Mouse (Mus musculus): ENCODE measurements around the gene Hnf4a. TPM values are rescaled to one million over a fixed set of nuclear protein-coding genes. Genes with fewer than 3 reads are reported as not detected.

Hnf4a gene
- total RNA-seq, 2 experiments from 2014 or later, result not detected

- no peak for DNase-seq (ENCODE audit: low spot score in 2 of 2)
Observed at GRCm38 (mm10) chr2:163548822-163549221, 42.2 kb downstream of the Hnf4a start.

GRCm38 (mm10) chr2:163549786-163550185 lies 43.2 kb downstream of the Hnf4a start:
- DNase-seq (ENCODE audit: low spot score in 2 of 2), result no peak

GRCm38 (mm10) chr2:163552518-163552929 lies 45.9 kb downstream of the Hnf4a start:
- no peak for DNase-seq (ENCODE audit: low spot score in 2 of 2)

DNA sequence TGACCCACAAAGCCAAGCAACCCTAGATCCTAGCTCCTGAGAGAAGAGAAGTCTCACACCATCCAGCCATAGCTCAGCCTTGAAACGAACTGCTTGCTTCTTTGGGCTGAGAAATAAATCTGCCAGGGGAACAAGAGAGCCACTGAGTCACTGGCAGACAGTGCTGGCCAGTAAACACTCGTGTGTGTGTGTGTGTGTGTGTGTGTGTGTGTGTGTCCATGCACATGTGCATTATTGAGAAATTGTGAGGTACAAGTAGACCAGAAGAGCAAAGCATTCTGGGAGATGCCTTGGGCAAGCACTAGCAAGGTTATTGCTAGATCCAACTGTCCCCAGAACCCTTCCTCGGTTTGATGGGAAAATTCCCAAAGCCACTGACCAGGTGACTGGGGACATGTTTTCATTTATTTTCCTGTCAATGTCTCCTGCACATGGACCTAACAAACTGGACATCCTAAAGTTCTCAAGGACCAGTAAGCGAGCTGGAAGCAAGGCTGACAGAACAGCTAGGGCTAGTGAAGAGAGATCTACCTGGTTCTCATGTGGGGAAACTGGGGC lies 47.9 kb downstream of the Hnf4a start:
- DNase-seq (ENCODE audit: low spot score in 2 of 2), result no peak

GRCm38 (mm10) chr2:163554996-163555395 lies 48.4 kb downstream of the Hnf4a start:
- no peak for DNase-seq (ENCODE audit: low spot score in 2 of 2)

DNA sequence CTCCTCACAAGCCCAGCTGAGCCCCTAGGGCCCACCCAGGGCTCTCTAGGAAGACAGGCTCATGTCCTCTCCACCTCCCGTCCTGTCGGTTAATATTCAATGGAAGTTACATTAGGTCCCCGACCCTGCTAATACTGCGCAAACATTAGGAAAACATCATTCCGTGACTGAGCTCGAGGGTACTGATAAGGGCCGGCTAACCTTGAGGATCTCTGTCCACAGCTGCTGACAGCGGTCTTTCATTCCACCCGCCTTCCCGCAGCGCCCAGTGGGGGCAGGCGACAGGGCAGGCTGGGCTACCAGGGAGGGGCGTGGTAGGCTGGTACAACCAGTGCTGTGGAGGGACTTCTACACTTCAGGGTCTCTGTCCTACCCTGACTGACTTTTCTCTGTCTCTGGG lies 48.8 kb downstream of the Hnf4a start:
- DNase-seq (ENCODE audit: low spot score in 2 of 2), result no peak

DNA sequence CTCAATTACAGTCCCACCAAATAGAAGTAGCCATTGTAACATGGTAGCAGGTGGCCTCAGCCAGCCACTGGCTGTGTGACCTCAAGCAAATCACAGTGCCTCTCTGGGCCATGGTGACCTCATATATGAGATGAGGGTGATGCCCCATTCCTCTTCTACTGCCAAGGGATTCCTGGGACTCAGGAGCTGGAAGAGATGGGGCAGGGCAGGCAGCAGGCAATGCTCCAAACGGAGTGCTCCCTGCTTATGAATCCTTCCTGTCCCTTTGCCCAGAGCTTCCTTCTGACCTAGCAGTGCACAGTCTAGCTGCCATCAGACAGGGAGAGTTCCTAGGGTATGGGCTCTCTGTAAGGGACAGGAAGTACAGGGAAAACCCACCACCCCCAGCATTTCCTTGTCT lies 51.9 kb downstream of the Hnf4a start:
- no peak for DNase-seq (ENCODE audit: low spot score in 2 of 2)

- no peak for DNase-seq (ENCODE audit: low spot score in 2 of 2)
Observed at GRCm38 (mm10) chr2:163559236-163559635, 52.6 kb downstream of the Hnf4a start.

- no peak for DNase-seq (ENCODE audit: low spot score in 2 of 2)
Observed at GRCm38 (mm10) chr2:163560247-163560646, 53.6 kb downstream of the Hnf4a start.

DNA sequence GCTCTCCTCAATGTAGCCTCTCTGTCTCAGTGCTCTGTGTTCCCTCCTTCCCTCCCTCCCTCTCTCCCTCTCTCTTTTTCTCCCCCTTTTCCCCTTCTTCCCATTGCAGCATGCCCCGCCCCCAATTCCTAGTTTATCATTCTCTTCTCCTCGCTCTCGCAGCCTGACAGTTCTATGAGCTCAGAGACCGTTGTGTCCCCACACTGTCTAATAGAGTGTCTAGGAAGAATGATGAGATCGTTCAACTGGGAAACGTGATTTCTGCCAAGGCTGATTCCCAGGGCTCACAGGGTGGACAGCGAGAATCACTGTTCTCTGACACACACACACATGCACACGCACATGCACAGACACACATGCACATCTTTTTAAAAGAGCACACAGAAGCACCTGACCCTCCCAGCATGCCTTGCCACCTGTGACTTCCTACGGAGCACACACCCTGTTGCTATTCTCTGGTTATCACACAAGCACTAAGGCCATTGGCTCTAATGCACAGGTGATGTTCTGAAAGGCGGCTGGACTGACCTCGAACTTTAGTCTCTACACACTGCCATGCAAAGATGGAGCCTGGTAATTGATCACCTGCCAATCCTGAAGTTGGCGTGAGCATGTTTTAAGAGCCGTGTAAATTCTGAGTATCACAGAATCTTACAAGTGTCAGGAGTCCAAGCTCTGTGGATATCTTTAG lies 54.8 kb downstream of the Hnf4a start:
- no peak for DNase-seq (ENCODE audit: low spot score in 2 of 2)

GRCm38 (mm10) chr2:163564646-163565045 lies 58.0 kb downstream of the Hnf4a start:
- no peak for DNase-seq (ENCODE audit: low spot score in 2 of 2)

- no peak for DNase-seq (ENCODE audit: low spot score in 2 of 2)
Observed at GRCm38 (mm10) chr2:163574321-163574720, 67.7 kb downstream of the Hnf4a start.

GRCm38 (mm10) chr2:163575248-163575647 lies 68.6 kb downstream of the Hnf4a start:
- no peak for DNase-seq (ENCODE audit: low spot score in 2 of 2)

DNA sequence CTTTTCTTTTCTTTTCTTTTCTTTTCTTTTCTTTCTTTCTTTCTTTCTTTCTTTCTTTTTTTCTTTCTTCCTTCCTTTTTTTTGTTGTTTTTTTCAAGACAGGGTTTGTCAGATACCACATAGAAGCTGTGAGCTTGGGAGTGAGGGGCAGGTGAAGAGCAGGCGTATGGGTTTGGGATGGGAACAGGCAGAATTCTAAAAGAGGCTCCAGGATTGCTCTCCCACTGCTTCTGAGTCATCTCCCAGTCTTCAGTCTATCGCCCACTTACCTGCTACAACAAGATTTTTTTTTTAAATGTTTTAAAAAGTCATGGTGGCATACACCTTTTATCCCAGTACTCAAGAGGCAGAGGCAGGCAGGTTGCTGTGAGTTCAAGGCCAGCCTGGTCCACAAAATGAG lies 71.4 kb downstream of the Hnf4a start:
- DNase-seq (ENCODE audit: low spot score in 2 of 2), result no peak

GRCm38 (mm10) chr2:163580069-163580945 lies 73.7 kb downstream of the Hnf4a start:
- DNase-seq (ENCODE audit: low spot score in 2 of 2), result no peak

DNA sequence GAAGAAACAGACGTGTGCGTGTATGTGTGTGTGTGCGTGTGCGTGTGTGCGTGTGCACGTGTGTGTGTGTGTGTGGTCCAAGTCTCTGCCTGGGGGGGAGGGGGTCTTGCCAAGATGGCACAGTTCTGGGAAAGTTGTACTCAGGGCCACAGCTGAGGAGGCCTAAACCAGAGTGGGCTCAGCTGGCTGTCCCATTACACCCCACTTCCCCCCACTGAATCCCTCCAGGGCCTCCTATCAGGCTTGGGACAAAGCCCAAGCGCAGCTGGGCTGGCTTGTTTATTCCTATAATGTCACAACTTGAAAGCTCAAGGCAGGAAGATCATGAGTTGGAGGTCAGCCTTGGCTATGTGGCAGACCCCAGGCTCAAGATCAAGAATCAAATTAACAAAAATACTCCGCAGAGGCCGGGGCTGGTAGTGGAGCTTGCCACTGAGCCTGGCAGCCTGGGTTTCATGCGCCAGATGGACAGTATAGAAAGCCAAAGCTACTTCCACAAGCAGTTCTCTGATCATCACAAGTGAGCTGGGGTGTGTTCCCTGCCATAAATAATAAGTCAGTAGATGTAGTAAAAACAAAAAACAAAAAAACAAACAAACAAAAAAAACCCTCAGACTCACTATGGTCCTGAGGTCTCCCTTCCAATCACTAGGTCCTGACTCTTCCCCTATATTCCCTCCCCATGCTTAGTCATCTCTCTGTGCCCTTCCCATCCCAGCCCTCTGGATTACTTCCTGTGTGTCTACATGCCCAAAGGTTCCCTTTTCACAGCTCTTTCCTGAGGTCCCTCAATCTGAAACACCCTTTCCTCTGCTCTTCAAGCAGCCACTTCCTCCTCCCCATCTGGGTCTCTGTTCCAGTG lies 76.8 kb downstream of the Hnf4a start:
- DNase-seq (ENCODE audit: low spot score in 2 of 2), result peak in 1 of 2 experiments; percentile 26

- DNase-seq (ENCODE audit: low spot score in 2 of 2), result peak in 1 of 2 experiments; percentile 24
Observed at GRCm38 (mm10) chr2:163584088-163584426, 77.4 kb downstream of the Hnf4a start.

DNA sequence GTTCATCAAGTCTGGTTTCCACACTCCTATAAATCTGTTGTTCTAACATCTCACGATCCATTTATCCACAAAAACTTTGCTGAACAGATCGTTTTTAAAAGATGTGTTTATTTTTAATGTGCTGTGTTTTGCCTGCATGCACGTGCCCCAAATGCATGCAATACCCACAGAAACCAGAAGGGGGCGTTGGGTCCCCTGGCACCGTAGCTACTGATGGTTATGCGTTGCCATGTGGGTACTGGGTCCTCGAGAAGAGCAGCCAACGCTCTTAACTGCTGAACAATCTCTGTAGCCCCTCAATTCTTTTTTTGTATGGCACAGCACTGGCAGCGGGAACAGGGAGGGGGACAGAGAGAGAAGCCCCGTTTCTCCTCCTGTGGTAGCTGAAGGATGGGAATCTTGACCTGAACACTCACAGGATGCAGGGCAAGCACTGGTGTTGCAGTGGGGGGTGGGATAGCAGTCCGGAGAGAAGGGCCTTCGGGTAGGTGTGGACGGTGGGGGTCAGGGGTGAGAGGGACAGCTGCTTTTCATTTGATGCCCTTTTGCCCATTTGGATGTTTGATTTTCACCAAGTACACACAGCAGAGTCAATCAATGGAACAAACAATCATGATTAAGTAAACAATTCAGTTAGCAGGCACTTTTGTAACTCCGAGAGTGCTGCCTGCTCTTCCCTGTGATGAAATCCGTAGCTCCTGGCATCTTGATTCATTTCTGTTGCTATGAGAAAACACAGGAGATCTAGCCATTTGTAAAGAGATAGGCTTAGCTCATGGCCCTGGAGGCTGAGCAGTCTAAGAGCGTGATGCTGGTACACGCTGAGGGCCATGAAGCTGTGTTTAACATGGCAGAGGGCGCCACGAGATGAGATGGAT lies 80.0 kb downstream of the Hnf4a start:
- peak; percentile 66 to 75 for DNase-seq (ENCODE audit: low spot score in 2 of 2)

DNA sequence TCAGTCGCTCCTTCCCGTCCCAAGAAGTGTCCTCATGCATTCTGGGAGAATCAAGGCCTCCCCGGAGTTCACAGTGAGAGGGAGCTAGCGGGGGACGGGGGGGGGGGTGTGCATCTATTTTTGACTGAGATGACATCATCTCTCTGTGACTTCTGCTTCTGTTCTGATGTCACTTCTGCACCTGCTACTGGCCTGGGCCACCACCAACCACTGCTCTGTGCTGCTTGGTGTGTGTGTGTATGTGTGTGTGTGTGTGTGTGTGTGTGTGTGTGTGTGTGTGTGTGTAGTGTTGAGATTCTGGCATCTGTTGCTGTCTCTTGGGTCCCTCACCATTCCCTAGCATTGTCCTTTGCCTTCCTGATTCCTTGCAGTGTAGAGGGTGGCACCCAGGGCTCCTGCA lies 80.9 kb downstream of the Hnf4a start:
- no peak for DNase-seq (ENCODE audit: low spot score in 2 of 2)

DNA sequence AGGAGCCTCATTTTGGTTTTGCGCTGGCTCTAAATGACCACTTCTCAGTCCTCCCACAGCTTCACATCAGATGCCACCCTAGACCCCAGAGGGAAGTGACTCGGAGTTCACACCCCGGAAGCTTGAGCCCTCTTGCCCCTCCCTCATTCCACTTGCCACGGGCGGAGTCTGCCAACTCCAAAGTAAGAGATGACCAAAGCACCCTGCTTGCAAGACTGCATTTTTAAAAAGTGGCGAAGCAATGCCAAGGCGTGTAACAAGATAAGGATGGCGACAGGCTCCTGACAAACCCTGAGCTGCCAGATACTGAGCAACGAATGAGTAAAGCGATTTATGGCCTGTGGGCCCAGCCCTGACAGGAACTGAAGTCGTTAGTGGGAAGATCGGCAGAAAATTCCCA lies 83.6 kb downstream of the Hnf4a start:
- no peak for DNase-seq (ENCODE audit: low spot score in 2 of 2)

All from layer of hippocampus, postnatal 10 days (tissue).